ENCODE assay signal across 12 mouse cellular contexts in the genomic region with DNA sequence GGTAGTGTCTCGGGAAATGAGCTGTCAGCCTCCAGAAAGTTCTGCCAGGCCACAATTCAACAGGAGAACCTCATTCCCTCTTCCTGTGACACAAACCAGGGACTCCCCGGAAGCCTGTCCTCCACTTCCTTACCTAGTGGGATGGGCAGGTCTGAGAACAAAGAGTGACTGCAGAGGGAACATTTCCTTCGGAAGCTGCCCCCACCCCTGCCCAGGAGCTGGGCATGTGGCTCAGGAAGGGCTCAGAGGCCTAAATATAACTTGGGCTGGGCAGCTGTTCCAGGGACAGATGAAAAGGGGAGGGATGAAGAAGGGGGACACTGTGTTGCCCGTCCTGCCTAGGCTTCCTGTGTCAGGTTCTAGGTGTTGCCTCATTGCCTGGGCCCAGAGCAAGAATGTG. TPM values are rescaled to one million over a fixed set of nuclear protein-coding genes. Genes with fewer than 3 reads are reported as not detected.
DNase-seq lines count a peak whose midpoint lies in the region; ATAC-seq and TF ChIP-seq lines count a peak whose summit lies in the region.
"Had no signal": no experiment of that assay in that cellular context is flagged by ENCODE, and none has a peak within 500 bp of the region (broad histone marks: within the 10 kb centered on the region; RNA-seq: fewer than 3 reads in every experiment).

No protein-coding gene starts in this region.

- no peaks in the 10 kb centered on the region for H3K9me3 ChIP-seq in forebrain, postnatal 0 days (ENCODE audit: low read length)
- H3K9me3 ChIP-seq: embryonic facial prominence, embryonic 12.5 days; neural tube, embryonic 13.5 days had no signal

- H3K27ac ChIP-seq in kidney, adult 2 months (ENCODE audit: insufficient read depth, low read depth, low read length) = peak overlapping the region; percentile 67; the same call in 1 of the 2 replicates
- no peak overlapping the region for H3K27ac ChIP-seq in forebrain, postnatal 0 days (ENCODE audit: low read depth, low read length)
- H3K27ac ChIP-seq: embryonic facial prominence, embryonic 12.5 days; neural tube, embryonic 13.5 days had no signal

- no peak overlapping the region for H3K4me3 ChIP-seq in kidney, adult 2 months (ENCODE audit: insufficient read depth, low read depth, low read length)
- H3K4me3 ChIP-seq in forebrain, postnatal 0 days (ENCODE audit: low read depth, low read length) = no peak overlapping the region
- H3K4me3 ChIP-seq: embryonic facial prominence, embryonic 12.5 days; neural tube, embryonic 13.5 days had no signal

- no peak for TF ChIP-seq POLR2A in kidney, adult 2 months (IDR thresholded peaks at IDR 0.05; ENCODE audit: low read depth, low read length)

- H3K4me2 ChIP-seq in forebrain, postnatal 0 days (ENCODE audit: low read depth) = no peak overlapping the region
- H3K4me2 ChIP-seq: embryonic facial prominence, embryonic 12.5 days; neural tube, embryonic 13.5 days had no signal

- WGBS in kidney, adult 2 months = 69% methylated on average over 4 of the region's 4 CpGs
- WGBS in forebrain, postnatal 0 days = 79% methylated on average over 4 of the region's 4 CpGs

- H3K4me1 ChIP-seq in kidney, adult 2 months (ENCODE audit: control insufficient read depth, insufficient read depth, low read length) = no peaks in the 10 kb centered on the region
- no peaks in the 10 kb centered on the region for H3K4me1 ChIP-seq in forebrain, postnatal 0 days (ENCODE audit: insufficient read depth)

- no peaks in the 10 kb centered on the region for H3K36me3 ChIP-seq in kidney, adult 2 months (ENCODE audit: control insufficient read depth, insufficient read depth, low read length)
- no peaks in the 10 kb centered on the region for H3K36me3 ChIP-seq in forebrain, postnatal 0 days (ENCODE audit: insufficient read depth)
- H3K36me3 ChIP-seq: embryonic facial prominence, embryonic 12.5 days; neural tube, embryonic 13.5 days had no signal

- no peak for TF ChIP-seq CTCF in kidney, adult 2 months (conservative IDR thresholded peaks at IDR 0.05; ENCODE audit: insufficient read depth, insufficient read length, low read depth, low read length)
- no peak for TF ChIP-seq CTCF in forebrain, postnatal 0 days (IDR thresholded peaks at IDR 0.05; ENCODE audit: low read depth)

- DNase-seq in adrenal gland, adult 2 months = peak; percentile 74
- no peak for DNase-seq in adrenal gland, postnatal 4 days (ENCODE audit: low spot score in 2 of 2)
- peak; percentile 61 to 80 for DNase-seq in heart, adult 18-20 months
- DNase-seq in kidney, adult 2 months = peak; percentile 76
- DNase-seq in lung, postnatal 10 days = peak; percentile 74
- DNase-seq in ovary, postnatal 10 days (ENCODE audit: low spot score) = no peak
- no peak for DNase-seq in forebrain, postnatal 0 days
- no peak for DNase-seq in right cerebral cortex, postnatal 36 days (ENCODE audit: low spot score in 2 of 2)
- DNase-seq: cerebellum, adult 11 months had no signal

- no peaks in the 10 kb centered on the region for H3K27me3 ChIP-seq in kidney, adult 2 months (replicated peaks; ENCODE audit: control insufficient read depth, insufficient read depth, low read length)
- no peaks in the 10 kb centered on the region for H3K27me3 ChIP-seq in forebrain, postnatal 0 days (ENCODE audit: insufficient read depth, low read length)
- H3K27me3 ChIP-seq: embryonic facial prominence, embryonic 12.5 days; neural tube, embryonic 13.5 days; Patski had no signal

- no peak for ATAC-seq in forebrain, postnatal 0 days
- ATAC-seq: Patski had no signal

- no peak overlapping the region for H3K9ac ChIP-seq in forebrain, postnatal 0 days
- H3K9ac ChIP-seq: embryonic facial prominence, embryonic 12.5 days; neural tube, embryonic 13.5 days had no signal

RNA-seq across cellular contexts. Expression of a gene that starts 2.5 kb away (rescaled TPM):
- total RNA-seq in adrenal gland, adult 2 months (2021) = 1 to 10 TPM; 1.4 to 4.0 TPM
- polyA plus RNA-seq in adrenal gland, adult 2 months (2012; rRNA removed) = 2.0 and 2.2 TPM in 2 replicates
- 1 to 10 TPM; 7.0 to 8.8 TPM for total RNA-seq in adrenal gland, postnatal 4 days (2021)
- under 1 TPM; 0.57 to 0.62 TPM for total RNA-seq in heart, adult 18-20 months (2021)
- 1.2 and 1.5 TPM in 2 replicates for polyA plus RNA-seq in kidney, adult 2 months (2012; rRNA removed)
- total RNA-seq in forebrain, postnatal 0 days (2014; rRNA removed) = 1.9 and 2.4 TPM in 2 replicates
- 1.1 and 1.4 TPM in 2 replicates for polyA plus RNA-seq in forebrain, postnatal 0 days (2015; fragmentation: Nextera tagmentation; extraction: Ambion mirVana)

RNA-seq across cellular contexts. Expression of a gene that starts 14.9 kb away (rescaled TPM):
- total RNA-seq in adrenal gland, adult 2 months (2021) = 10 to 100 TPM; 17.9 to 25.6 TPM
- polyA plus RNA-seq in adrenal gland, adult 2 months (2012; rRNA removed) = 57.7 and 60.5 TPM in 2 replicates
- total RNA-seq in adrenal gland, postnatal 4 days (2021) = 10 to 100 TPM; 18.1 to 18.8 TPM
- 1 to 10 TPM; 8.0 to 9.3 TPM for total RNA-seq in heart, adult 18-20 months (2021)
- 19.4 and 23.7 TPM in 2 replicates for polyA plus RNA-seq in kidney, adult 2 months (2012; rRNA removed)
- total RNA-seq in forebrain, postnatal 0 days (2014; rRNA removed) = 5.2 and 6.3 TPM in 2 replicates
- 6.3 and 7.4 TPM in 2 replicates for polyA plus RNA-seq in forebrain, postnatal 0 days (2015; fragmentation: Nextera tagmentation; extraction: Ambion mirVana)

RNA-seq across cellular contexts. Expression of a gene that starts 21.4 kb away (rescaled TPM):
- total RNA-seq in adrenal gland, adult 2 months (2021) = under 1 TPM; 0.21 to 0.29 TPM
- polyA plus RNA-seq in adrenal gland, adult 2 months (2012; rRNA removed) = 0.82 and 1.1 TPM in 2 replicates
- total RNA-seq in adrenal gland, postnatal 4 days (2021) = 1 to 10 TPM; 1.4 to 1.8 TPM
- total RNA-seq in heart, adult 18-20 months (2021) = under 1 TPM in 1 of 2 experiments, not detected in 1; 0.10 TPM
- 0.48 and 0.61 TPM in 2 replicates for polyA plus RNA-seq in kidney, adult 2 months (2012; rRNA removed)
- 0.38 and 0.95 TPM in 2 replicates for total RNA-seq in forebrain, postnatal 0 days (2014; rRNA removed)
- 0.27 and 0.49 TPM in 2 replicates for polyA plus RNA-seq in forebrain, postnatal 0 days (2015; fragmentation: Nextera tagmentation; extraction: Ambion mirVana)

RNA-seq across cellular contexts. Expression of a gene that starts 28.1 kb away (rescaled TPM):
- 10 to 100 TPM; 11.6 to 21.0 TPM for total RNA-seq in adrenal gland, adult 2 months (2021)
- polyA plus RNA-seq in adrenal gland, adult 2 months (2012; rRNA removed) = 20.0 and 20.9 TPM in 2 replicates
- total RNA-seq in adrenal gland, postnatal 4 days (2021) = 10 to 100 TPM; 16.7 to 17.3 TPM
- total RNA-seq in heart, adult 18-20 months (2021) = 1 to 10 TPM; 3.3 to 4.3 TPM
- 9.0 and 12.8 TPM in 2 replicates for polyA plus RNA-seq in kidney, adult 2 months (2012; rRNA removed)
- 1.8 and 5.5 TPM in 2 replicates for total RNA-seq in forebrain, postnatal 0 days (2014; rRNA removed)
- 4.3 and 4.9 TPM in 2 replicates for polyA plus RNA-seq in forebrain, postnatal 0 days (2015; fragmentation: Nextera tagmentation; extraction: Ambion mirVana)

RNA-seq across cellular contexts. Expression of a gene that starts 51.4 kb away (rescaled TPM):
- total RNA-seq in adrenal gland, adult 2 months (2021) = 100 to 1,000 TPM; 111 to 179 TPM
- polyA plus RNA-seq in adrenal gland, adult 2 months (2012; rRNA removed) = 202 and 253 TPM in 2 replicates
- 100 to 1,000 TPM; 132 to 133 TPM for total RNA-seq in adrenal gland, postnatal 4 days (2021)
- 10 to 100 TPM; 29.8 to 30.9 TPM for total RNA-seq in heart, adult 18-20 months (2021)
- polyA plus RNA-seq in kidney, adult 2 months (2012; rRNA removed) = 142 and 163 TPM in 2 replicates
- 144 and 219 TPM in 2 replicates for total RNA-seq in forebrain, postnatal 0 days (2014; rRNA removed)
- 205 and 246 TPM in 2 replicates for polyA plus RNA-seq in forebrain, postnatal 0 days (2015; fragmentation: Nextera tagmentation; extraction: Ambion mirVana)

Comparison
In these comparisons a context has a peak if more than half of its experiments do, and no peak if none do; other contexts are left out.
1. DNase-seq: peak in adrenal gland, adult 2 months (single experiment), heart, adult 18-20 months (2 of 2), kidney, adult 2 months (single experiment) and lung, postnatal 10 days (single experiment); none in adrenal gland, postnatal 4 days (0 of 2), ovary, postnatal 10 days (single experiment), forebrain, postnatal 0 days (single experiment) and right cerebral cortex, postnatal 36 days (0 of 2).